Mouse (Mus musculus) bone marrow, adult 2 months (tissue): ENCODE data around the gene Gins2.

ENCODE experiments used
- CTCF ChIP-seq: fragments of 200-500 bp; IDR thresholded peaks from 2 replicates; pipeline ENCODE4 v1.5.1; 2011; ENCODE audit warnings: low read length, control low read depth; ENCODE audit not compliant: control insufficient read depth, insufficient read depth
- POLR2A ChIP-seq: fragments of 200-500 bp; IDR thresholded peaks from 2 replicates; pipeline ENCODE4 v1.6.1; 2011; ENCODE audit warnings: low read depth, mild to moderate bottlenecking, control low read depth, low read length, borderline replicate concordance; ENCODE audit not compliant: control insufficient read depth

DNA sequence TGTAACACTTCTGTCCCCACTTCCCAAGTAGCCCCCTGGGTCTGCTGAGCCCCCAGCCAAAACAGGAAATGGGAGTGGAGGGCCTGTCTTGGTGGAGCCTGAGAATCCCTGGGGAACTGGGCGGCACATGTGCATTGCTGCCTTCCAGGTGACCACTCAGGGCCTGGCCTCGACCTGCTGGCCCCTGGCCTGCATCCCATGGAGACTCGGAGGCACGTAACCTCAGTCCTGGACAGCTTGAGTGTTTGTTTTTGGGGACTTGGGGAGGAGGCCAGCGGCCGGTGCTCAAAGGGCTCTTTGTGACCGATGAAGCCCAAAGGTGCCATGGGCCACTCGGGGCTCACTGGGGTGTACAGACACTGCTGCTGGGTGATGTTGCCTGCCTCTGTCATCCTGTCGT is 41.5 kb downstream of the Gins2 start:
- TF ChIP-seq POLR2A (peak; percentile 17; the same call in 1 of the 2 replicates), CTCF (no peak)
